Mouse (Mus musculus) myocyte (in vitro differentiated cells): ENCODE measurements at regions not wholly inside any gene's neighbourhood (a gene's known extent, or its start where the extent isn't known, plus 50 kb on each side); places are given as distances from the start of the nearest gene placed in this dataset.

Experiments used
- MYOD1 ChIP-seq, 3 experiments: IDR thresholded peaks; one replicate each; pipeline ENCODE4 v1.6.1; 2011; ENCODE audit warnings: control low read depth in 2 of 3, low read depth in 2 of 3, mild to moderate bottlenecking in 2 of 3, moderate library complexity in 1 of 3; ENCODE audit not compliant: insufficient read length in 2 of 3, control insufficient read depth in 1 of 3
- MYOG ChIP-seq, 3 experiments: IDR thresholded peaks; one replicate each; pipeline ENCODE4 v1.6.1; 2011; ENCODE audit warnings: control low read depth in 2 of 3, low read depth in 2 of 3, mild to moderate bottlenecking in 2 of 3; ENCODE audit not compliant: insufficient read length in 2 of 3, control insufficient read depth in 1 of 3, insufficient read depth in 1 of 3

DNA sequence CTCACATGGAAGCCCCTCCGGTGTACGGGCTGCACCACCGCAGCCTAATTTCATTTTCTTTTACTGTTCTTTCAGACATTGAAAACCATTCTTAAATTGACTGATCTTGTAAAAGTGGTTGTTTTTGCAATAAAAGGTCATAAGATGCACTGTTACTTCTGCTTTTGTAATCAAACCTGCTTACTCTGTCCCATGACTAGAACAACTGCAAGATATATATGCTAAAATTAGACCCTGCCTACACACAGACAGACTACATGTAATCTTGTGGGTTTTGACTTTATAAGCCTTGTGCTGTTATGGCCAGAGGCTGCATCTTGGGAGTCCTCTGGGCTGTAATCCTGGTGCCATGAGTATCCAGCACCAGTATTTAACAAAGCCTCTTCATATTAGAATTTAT is 863.2 kb downstream of the Zfp704 start:
- TF ChIP-seq MYOG (IDR thresholded peaks at IDR 0.05; ENCODE audit: control insufficient read depth in 1 of 3, insufficient read depth in 1 of 3, insufficient read length in 2 of 3, low read depth in 2 of 3), result no peak
- no peak for TF ChIP-seq MYOD1 (IDR thresholded peaks at IDR 0.05; ENCODE audit: control insufficient read depth in 1 of 3, insufficient read length in 2 of 3, low read depth in 2 of 3)
